Mouse (Mus musculus) regulatory T cell (primary cell): ENCODE data around the gene Nova1.

Source experiments
- in situ Hi-C: fragments of 300-600 bp; cut with MboI, MseI; formaldehyde crosslinking; loops from one replicate; pipeline ENCODE4 v1.15.1; 2025; ENCODE audit warnings: high pct_unique_total_duplicates

The Nova1 gene

DNA sequence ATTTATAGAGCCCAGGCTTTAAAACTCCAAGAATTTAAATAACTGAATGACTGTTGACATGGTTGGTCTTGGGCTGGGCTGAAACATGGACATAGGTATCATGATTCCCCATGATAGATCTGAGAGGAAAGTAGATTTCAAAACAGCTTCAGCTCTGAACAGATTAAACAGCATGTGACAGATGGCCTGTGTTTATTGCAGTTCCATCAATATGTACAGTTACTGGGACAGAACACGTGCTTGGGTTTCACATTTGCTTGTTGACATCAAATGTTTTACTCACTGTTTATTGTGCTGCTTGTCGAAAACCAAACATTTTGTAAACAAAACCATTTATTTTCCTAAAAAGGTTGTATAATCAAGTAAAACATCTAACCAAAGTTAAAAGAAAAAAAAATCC is 142.4 kb downstream of the Nova1 start:
- in situ Hi-C loops: no loop called here

- in situ Hi-C loops: no loop called here
Observed at GRCm38 (mm10) chr12:46666706-46667105, 152.0 kb downstream of the Nova1 start.

- in situ Hi-C loops: no loop called here
Observed at GRCm38 (mm10) chr12:46646139-46646611, 172.6 kb downstream of the Nova1 start.

- in situ Hi-C loops: no loop called here
Observed at GRCm38 (mm10) chr12:46645365-46645962, 173.3 kb downstream of the Nova1 start.
